Mouse (Mus musculus): ENCODE results near the gene Cct2.

The Cct2 gene

DNA sequence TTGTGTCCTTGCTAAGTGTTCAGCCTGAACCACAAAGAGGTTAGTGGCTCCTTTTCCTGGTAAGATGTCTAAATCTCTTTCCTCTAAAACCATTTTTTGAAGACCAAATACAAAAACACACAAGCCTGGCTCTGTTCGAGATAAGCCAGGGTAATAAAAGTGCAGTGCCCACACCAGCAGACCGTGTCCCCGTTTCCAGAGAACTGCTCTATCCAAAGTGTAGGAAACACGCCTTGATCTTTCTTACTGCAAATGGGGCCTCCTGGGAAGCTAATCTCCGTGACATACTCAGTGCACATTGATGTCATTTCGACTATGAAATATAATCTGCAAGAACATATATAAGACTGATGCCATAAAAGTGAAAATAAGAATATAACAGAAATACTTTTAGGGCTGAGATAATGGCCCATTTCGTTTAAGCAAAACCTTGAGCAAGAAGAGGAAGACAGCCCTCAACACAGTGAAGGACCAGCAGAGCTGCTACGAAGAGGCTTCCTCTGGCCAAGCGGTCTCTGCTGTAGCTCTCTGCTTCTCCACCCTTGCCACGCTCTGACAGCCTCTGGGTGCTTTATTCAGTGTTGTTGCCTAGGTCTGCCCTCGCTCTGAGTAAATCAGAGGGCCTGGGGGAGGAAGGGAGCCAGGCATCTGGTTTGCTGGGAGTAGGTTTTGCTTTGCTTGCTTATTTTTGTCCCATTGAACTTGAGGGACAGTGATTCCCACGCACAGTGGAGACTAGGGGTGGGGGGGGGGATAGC is 57.7 kb downstream of the Cct2 start:
- in situ Hi-C loops (cut with MboI; ENCODE audit: low sequenced_read_pairs), result no loop called here

DNA sequence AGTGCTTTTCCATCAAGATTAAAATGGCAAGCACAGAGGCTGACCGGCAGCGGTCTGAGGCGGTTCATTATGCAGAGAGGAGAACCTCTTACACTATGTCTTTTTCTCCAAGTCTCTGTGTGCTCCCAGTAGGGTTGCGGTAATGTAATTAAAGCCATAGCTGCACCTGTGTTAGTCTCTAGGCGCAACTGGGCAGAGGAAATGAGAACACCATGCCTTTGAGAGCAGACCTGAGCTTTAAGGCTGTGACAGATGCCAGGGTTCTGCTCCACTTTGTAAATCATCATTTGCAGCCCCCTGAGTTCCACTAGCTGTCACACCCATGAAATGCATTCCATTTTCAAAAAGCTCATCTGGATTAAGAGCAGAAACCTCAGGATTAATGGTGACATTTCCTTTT is 58.9 kb downstream of the Cct2 start:
- in situ Hi-C loops (cut with MboI; ENCODE audit: low sequenced_read_pairs), result no loop called here

All from CH12F3 (cell line).